24 mouse cellular contexts compared by ENCODE assay signal in the genomic region with DNA sequence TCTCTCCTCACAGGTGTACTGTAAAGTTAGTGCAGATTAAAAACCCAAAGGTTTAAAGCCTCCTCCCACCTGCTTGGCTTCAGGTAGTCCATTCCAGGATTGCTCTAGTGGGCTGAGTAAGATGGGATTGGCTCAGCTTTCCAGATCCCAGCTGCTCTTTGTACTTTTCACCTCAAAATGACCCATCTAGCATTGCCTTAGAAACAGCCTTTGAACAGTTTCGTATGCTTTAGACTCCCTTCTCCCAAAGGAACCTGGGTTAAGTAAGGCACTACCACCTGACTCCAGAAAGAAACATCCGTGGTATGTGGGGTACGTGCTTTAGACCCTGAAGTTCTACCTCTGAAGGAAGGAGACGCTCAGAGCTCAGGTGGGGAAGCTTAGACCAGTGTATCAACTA. TPM values are rescaled to one million over a fixed set of nuclear protein-coding genes. Genes with fewer than 3 reads are reported as not detected.
DNase-seq lines count a peak whose midpoint lies in the region; ATAC-seq and TF ChIP-seq lines count a peak whose summit lies in the region.
"Had no signal": no experiment of that assay in that cellular context is flagged by ENCODE, and none has a peak within 500 bp of the region (broad histone marks: within the 10 kb centered on the region; RNA-seq: fewer than 3 reads in every experiment).

No protein-coding gene starts in this region.

- no peaks in the 10 kb centered on the region for H3K36me3 ChIP-seq in hindbrain, embryonic 12.5 days
- no peaks in the 10 kb centered on the region for H3K36me3 ChIP-seq in hindbrain, embryonic 16.5 days (ENCODE audit: control insufficient read depth, insufficient read depth, low read length)
- no peaks in the 10 kb centered on the region for H3K36me3 ChIP-seq in intestine, embryonic 14.5 days (ENCODE audit: control insufficient read depth, insufficient read depth, low read length)
- H3K36me3 ChIP-seq in kidney, postnatal 0 days (ENCODE audit: insufficient read depth, low read length), result no peaks in the 10 kb centered on the region
- H3K36me3 ChIP-seq in stomach, embryonic 14.5 days (ENCODE audit: control insufficient read depth, insufficient read depth, low read length), result no peaks in the 10 kb centered on the region
- H3K36me3 ChIP-seq: forebrain, embryonic 12.5 days; heart, embryonic 10.5 days; limb, embryonic 10.5 days; midbrain, embryonic 13.5 days had no signal

- no peak overlapping the region; the same call in 1 of the 2 replicates for H3K9ac ChIP-seq in hindbrain, embryonic 12.5 days
- H3K9ac ChIP-seq in hindbrain, embryonic 16.5 days (ENCODE audit: low read depth, low read length), result no peak overlapping the region
- H3K9ac ChIP-seq in intestine, embryonic 14.5 days (ENCODE audit: low read length), result no peak overlapping the region
- no peak overlapping the region for H3K9ac ChIP-seq in kidney, postnatal 0 days (ENCODE audit: low read depth, low read length)
- H3K9ac ChIP-seq in stomach, embryonic 14.5 days (replicated peaks; ENCODE audit: low read depth, low read length), result no peak overlapping the region
- H3K9ac ChIP-seq: forebrain, embryonic 12.5 days; liver, embryonic 14.5 days; midbrain, embryonic 13.5 days had no signal

- peaks cover 32% of the 10 kb centered on the region for H3K27me3 ChIP-seq in hindbrain, embryonic 12.5 days
- H3K27me3 ChIP-seq in hindbrain, embryonic 16.5 days (replicated peaks; ENCODE audit: control insufficient read depth, insufficient read depth, low read length), result peaks cover 8% of the 10 kb centered on the region
- peaks cover 41% of the 10 kb centered on the region for H3K27me3 ChIP-seq in intestine, embryonic 14.5 days (replicated peaks; ENCODE audit: control insufficient read depth, insufficient read depth, low read length)
- no peaks in the 10 kb centered on the region; the same call in 1 of the 2 replicates for H3K27me3 ChIP-seq in kidney, postnatal 0 days (ENCODE audit: insufficient read depth, low read length)
- H3K27me3 ChIP-seq in stomach, embryonic 14.5 days (ENCODE audit: control insufficient read depth, insufficient read depth, low read length), result peaks cover 7% of the 10 kb centered on the region
- H3K27me3 ChIP-seq: CH12.LX had no signal

- H3K4me2 ChIP-seq in hindbrain, embryonic 12.5 days (replicated peaks), result peak overlapping the region; percentile 6; the same call in 1 of the 2 replicates
- H3K4me2 ChIP-seq in hindbrain, embryonic 16.5 days (ENCODE audit: low read length), result no peak overlapping the region
- no peak overlapping the region for H3K4me2 ChIP-seq in intestine, embryonic 14.5 days (ENCODE audit: low read length)
- peak overlapping the region; percentile 36; the same call in 1 of the 2 replicates for H3K4me2 ChIP-seq in kidney, postnatal 0 days (ENCODE audit: low read length)
- H3K4me2 ChIP-seq in stomach, embryonic 14.5 days (replicated peaks; ENCODE audit: low read depth, low read length), result no peak overlapping the region
- H3K4me2 ChIP-seq: forebrain, embryonic 12.5 days; midbrain, embryonic 13.5 days had no signal

- H3K4me1 ChIP-seq in hindbrain, embryonic 12.5 days, result peaks cover 7% of the 10 kb centered on the region; the same call in 1 of the 2 replicates
- H3K4me1 ChIP-seq in hindbrain, embryonic 16.5 days (ENCODE audit: control insufficient read depth, insufficient read depth, low read depth, low read length), result peaks cover 5% of the 10 kb centered on the region
- H3K4me1 ChIP-seq in intestine, embryonic 14.5 days (replicated peaks; ENCODE audit: control insufficient read depth, insufficient read depth, low read length), result no peaks in the 10 kb centered on the region; the same call in 1 of the 2 replicates
- H3K4me1 ChIP-seq in kidney, postnatal 0 days (replicated peaks; ENCODE audit: insufficient read depth, low read length), result peaks cover 26% of the 10 kb centered on the region
- 0 out of 2 replicates have a peak, but pooled peaks cover 2% of the 10 kb centered on the region for H3K4me1 ChIP-seq in stomach, embryonic 14.5 days (ENCODE audit: control insufficient read depth, insufficient read depth, low read length)

- H3K4me3 ChIP-seq in hindbrain, embryonic 12.5 days, result no peak overlapping the region
- H3K4me3 ChIP-seq in hindbrain, embryonic 16.5 days (ENCODE audit: low read length), result no peak overlapping the region
- no peak overlapping the region for H3K4me3 ChIP-seq in intestine, embryonic 14.5 days (ENCODE audit: low read depth, low read length)
- no peak overlapping the region for H3K4me3 ChIP-seq in kidney, postnatal 0 days (replicated peaks; ENCODE audit: low read depth, low read length)
- no peak overlapping the region for H3K4me3 ChIP-seq in stomach, embryonic 14.5 days (ENCODE audit: low read depth, low read length)
- H3K4me3 ChIP-seq: forebrain, embryonic 12.5 days; heart, embryonic 10.5 days; limb, embryonic 10.5 days; midbrain, embryonic 13.5 days; myocyte had no signal

- H3K27ac ChIP-seq in hindbrain, embryonic 12.5 days, result no peak overlapping the region
- H3K27ac ChIP-seq in hindbrain, embryonic 16.5 days (ENCODE audit: low read depth, low read length), result no peak overlapping the region
- H3K27ac ChIP-seq in intestine, embryonic 14.5 days (ENCODE audit: low read depth), result no peak overlapping the region
- peak overlapping the region; percentile 82 for H3K27ac ChIP-seq in kidney, postnatal 0 days
- no peak overlapping the region; the same call in 1 of the 2 replicates for H3K27ac ChIP-seq in stomach, embryonic 14.5 days (ENCODE audit: low read length)
- H3K27ac ChIP-seq: forebrain, embryonic 12.5 days; heart, embryonic 10.5 days; limb, embryonic 10.5 days; liver, embryonic 14.5 days; midbrain, embryonic 13.5 days had no signal

- 61% methylated on average over 4 of the region's 4 CpGs for WGBS in hindbrain, embryonic 12.5 days
- WGBS in hindbrain, embryonic 16.5 days, result 71% methylated on average over 4 of the region's 4 CpGs
- WGBS in intestine, embryonic 14.5 days, result 48% methylated on average over 4 of the region's 4 CpGs
- 38% methylated on average over 4 of the region's 4 CpGs for WGBS in kidney, postnatal 0 days
- 30% methylated on average over 4 of the region's 4 CpGs for WGBS in stomach, embryonic 14.5 days

- no peak for DNase-seq in intestine, embryonic 14.5 days (ENCODE audit: low spot score)
- DNase-seq in kidney, postnatal 0 days (ENCODE audit: low spot score), result peak; percentile 52
- no peak for DNase-seq in gastrocnemius, adult 8-10 months (ENCODE audit: low spot score in 2 of 2)
- no peak for DNase-seq in right cerebral cortex, adult 18-20 months
- no peak for DNase-seq in right cerebral cortex, postnatal 25 days
- DNase-seq: adrenal gland, postnatal 10 days; cerebellum, adult 11 months; cerebellum, postnatal 36 days; gastrocnemius, postnatal 25 days; heart, postnatal 10 days; thymus, adult 2 months had no signal

- no peak for ATAC-seq in hindbrain, embryonic 12.5 days (ENCODE audit: low FRiP score)
- no peak for ATAC-seq in hindbrain, embryonic 16.5 days
- peak; percentile 45; the same call in 1 of the 2 replicates for ATAC-seq in intestine, embryonic 14.5 days (replicated peaks; ENCODE audit: low FRiP score, low TSS enrichment, low read depth)
- peak; percentile 60 for ATAC-seq in kidney, postnatal 0 days (replicated peaks; ENCODE audit: low FRiP score, low read depth)
- 0 out of 2 replicates have a peak, but pooled peaks have one; percentile 33 for ATAC-seq in stomach, embryonic 14.5 days (ENCODE audit: insufficient number of reproducible peaks, insufficient read depth, low FRiP score, low read depth)
- ATAC-seq: midbrain, embryonic 13.5 days had no signal

- no peaks in the 10 kb centered on the region for H3K9me3 ChIP-seq in hindbrain, embryonic 12.5 days (replicated peaks)
- H3K9me3 ChIP-seq in hindbrain, embryonic 16.5 days (ENCODE audit: control insufficient read depth, low read length), result no peaks in the 10 kb centered on the region
- H3K9me3 ChIP-seq in intestine, embryonic 14.5 days (ENCODE audit: control insufficient read depth, low read length), result no peaks in the 10 kb centered on the region
- no peaks in the 10 kb centered on the region for H3K9me3 ChIP-seq in kidney, postnatal 0 days (replicated peaks; ENCODE audit: low read length)
- no peaks in the 10 kb centered on the region for H3K9me3 ChIP-seq in stomach, embryonic 14.5 days (ENCODE audit: control insufficient read depth, low read depth, low read length)
- H3K9me3 ChIP-seq: forebrain, embryonic 12.5 days; heart, embryonic 10.5 days; limb, embryonic 10.5 days; midbrain, embryonic 13.5 days had no signal

- TF ChIP-seq CTCF in kidney, postnatal 0 days (IDR thresholded peaks at IDR 0.05; ENCODE audit: low read depth), result no peak

RNA-seq across cellular contexts. Expression of a gene that starts 6.3 kb away (rescaled TPM):
- polyA plus RNA-seq in hindbrain, embryonic 12.5 days (2016; fragmentation: Nextera tagmentation; extraction: Ambion mirVana), result 27.1 and 39.0 TPM in 2 replicates
- 21.2 and 24.0 TPM in 2 replicates for polyA plus RNA-seq in hindbrain, embryonic 16.5 days (2015; fragmentation: Nextera tagmentation; extraction: Ambion mirVana)
- polyA plus RNA-seq in intestine, embryonic 14.5 days (2014; fragmentation: Nextera tagmentation; extraction: Ambion mirVana), result 0.22 and 0.44 TPM in 2 replicates
- polyA plus RNA-seq in kidney, postnatal 0 days (2015; fragmentation: Nextera tagmentation; extraction: Ambion mirVana), result 116 and 120 TPM in 2 replicates
- polyA plus RNA-seq in stomach, embryonic 14.5 days (2014; fragmentation: Nextera tagmentation; extraction: Ambion mirVana), result 0.09 and 0.67 TPM in 2 replicates
- not detected for total RNA-seq in gastrocnemius, adult 8-10 months (2022)
- total RNA-seq: adrenal gland, postnatal 10 days; gastrocnemius, postnatal 25 days; heart, postnatal 10 days; layer of hippocampus, adult 8-10 months; left cerebral cortex, adult 18-20 months had no signal
- polyA plus RNA-seq: lung, embryonic 16.5 days; myocyte had no signal

Comparison
In these comparisons a context has a peak if more than half of its experiments do, and no peak if none do; other contexts are left out.
1. H3K4me2 ChIP-seq: peak in hindbrain, embryonic 12.5 days (single experiment) and kidney, postnatal 0 days (single experiment); none in hindbrain, embryonic 16.5 days (single experiment), intestine, embryonic 14.5 days (single experiment) and stomach, embryonic 14.5 days (single experiment).
2. ATAC-seq: peak in intestine, embryonic 14.5 days (single experiment), kidney, postnatal 0 days (single experiment) and stomach, embryonic 14.5 days (single experiment); none in hindbrain, embryonic 12.5 days (single experiment) and hindbrain, embryonic 16.5 days (single experiment).
3. RNA of a gene that starts 6.3 kb away (polyA plus RNA-seq): 116 to 120 TPM in kidney, postnatal 0 days, 27.1 to 39.0 TPM in hindbrain, embryonic 12.5 days and 21.2 to 24.0 TPM in hindbrain, embryonic 16.5 days; 0.22 to 0.44 TPM in intestine, embryonic 14.5 days and 0.09 to 0.67 TPM in stomach, embryonic 14.5 days; every median in the first group is over 10 times any median in the second.